Mouse (Mus musculus) liver (tissue): ENCODE data around the gene Spats2.
"Not testable (repeated sequence)": the region's sequence is repeated elsewhere in the genome, so short reads cannot be mapped to it uniquely, and the experiment has no call there.

ENCODE experiments used
- DNase-seq: peaks from one replicate; pipeline ENCODE4 v3.0.0-alpha.2; 2020; ENCODE audit warnings: mixed read lengths

Spats2 gene

GRCm38 (mm10) chr15:99151324-99151723 lies 25.6 kb downstream of the Spats2 start:
- no peak for DNase-seq

DNA sequence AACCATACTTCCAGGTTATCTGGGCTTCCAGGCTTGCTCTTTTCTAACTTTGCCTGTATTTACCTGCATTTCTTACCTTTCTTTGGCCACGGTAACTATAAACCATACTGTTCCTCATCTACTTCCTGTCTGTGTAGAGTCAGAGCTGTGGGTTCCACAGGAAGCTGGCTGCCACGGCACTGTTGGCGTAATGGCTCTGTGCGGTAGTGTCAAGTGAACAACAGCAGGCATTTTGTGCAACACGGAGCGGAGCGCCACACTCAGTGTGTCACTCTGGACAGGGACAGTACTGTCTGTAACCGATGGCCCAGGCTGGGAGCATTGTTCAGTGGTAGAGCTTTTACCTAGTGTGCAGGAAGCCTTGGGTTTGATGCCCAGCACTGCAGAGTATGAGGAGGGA lies 27.8 kb downstream of the Spats2 start:
- no peak for DNase-seq

GRCm38 (mm10) chr15:99154515-99154914 lies 28.8 kb downstream of the Spats2 start:
- DNase-seq, result not testable (repeated sequence)

- no peak for DNase-seq
Measured at GRCm38 (mm10) chr15:99163512-99164365, 38.0 kb downstream of the Spats2 start.

DNA sequence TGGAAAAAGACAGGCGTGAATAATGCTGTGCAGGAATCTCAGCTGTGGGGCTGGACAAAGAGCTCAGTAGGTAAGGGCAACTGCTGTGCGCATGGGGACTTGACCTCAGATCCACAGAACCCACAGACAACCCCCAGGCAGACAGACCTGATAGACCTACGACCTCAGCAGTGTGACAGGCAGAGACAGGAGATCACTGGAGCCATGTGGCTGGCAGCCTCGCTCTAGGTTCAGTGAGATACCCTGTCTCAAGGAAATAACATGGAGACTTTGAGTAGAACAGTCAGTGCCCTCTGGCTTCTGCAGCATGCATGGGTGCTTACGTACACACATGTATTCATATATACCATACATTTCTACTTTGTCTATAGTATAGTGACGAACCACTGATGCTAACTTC lies 46.4 kb downstream of the Spats2 start:
- no peak for DNase-seq

DNA sequence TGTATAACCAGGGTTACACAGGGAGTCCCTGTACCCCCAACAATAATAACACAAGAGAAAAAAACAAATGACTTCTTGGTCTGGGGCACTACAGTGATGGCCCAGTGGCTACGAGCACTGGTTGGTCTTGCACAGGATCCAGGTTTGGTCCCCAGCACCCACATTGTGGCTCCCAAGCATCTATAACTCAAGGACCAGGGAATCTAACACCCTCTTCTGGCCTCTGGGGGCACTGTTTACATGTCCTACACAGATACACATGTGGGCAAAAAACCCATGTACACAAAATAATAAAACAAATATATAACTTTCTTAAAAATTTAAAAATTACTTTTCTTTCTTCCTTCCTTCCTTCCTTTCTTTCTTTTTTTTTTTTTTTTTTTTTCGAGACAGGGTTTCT lies 53.9 kb downstream of the Spats2 start:
- DNase-seq, result no peak

DNA sequence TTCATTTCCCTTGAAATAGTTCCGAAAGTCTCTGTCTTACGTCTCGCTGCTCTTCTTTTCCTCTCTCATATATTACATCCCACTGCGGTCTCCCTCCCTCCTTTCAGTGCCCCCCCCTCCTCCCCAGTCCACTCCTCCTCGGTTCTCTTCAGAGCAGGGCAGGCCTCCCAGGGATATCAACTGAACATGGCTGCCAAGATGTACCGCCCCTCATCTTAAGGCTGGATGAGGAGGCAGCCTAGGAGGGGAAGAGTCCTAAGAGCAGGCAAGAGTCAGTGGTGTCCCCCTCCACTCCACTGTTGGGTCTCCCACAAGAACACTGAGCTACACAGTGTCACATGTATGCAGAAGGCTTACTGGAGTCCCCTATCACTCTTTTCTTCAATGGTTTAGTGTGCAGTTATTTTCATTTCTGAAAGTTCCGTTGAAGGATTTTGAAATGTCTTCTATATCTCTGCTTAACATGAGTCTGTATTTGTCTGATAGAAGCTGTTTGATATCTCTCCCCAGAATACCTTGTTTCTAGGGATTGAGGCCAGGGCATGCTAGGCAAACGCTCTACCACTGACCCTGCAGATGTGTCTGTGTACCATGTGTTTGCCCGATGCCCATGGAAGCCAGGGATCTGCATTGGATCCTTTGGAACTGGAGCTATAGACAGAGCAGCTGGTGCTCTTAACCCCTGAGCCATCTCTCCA lies 58.6 kb downstream of the Spats2 start:
- DNase-seq, result no peak

DNA sequence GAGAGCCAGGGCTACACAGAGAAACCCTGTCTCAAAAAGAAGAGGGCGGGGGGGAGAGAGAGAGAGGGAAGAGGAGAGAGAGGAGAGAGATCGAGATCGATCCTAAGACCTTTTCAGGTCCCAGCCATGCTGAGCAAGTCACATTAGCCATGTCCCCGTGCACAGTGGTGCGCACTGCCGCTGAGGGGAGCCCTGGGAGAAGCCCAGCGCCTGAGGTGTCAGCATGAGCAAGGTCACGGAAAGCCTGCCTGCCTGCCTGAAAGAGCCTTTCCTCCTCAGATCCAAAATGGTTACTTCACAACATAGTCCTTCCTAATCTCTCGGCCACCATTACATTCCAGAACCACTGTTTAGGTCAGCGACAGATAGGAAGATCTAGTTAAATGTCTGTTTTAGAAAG lies 68.6 kb downstream of the Spats2 start:
- no peak for DNase-seq

DNA sequence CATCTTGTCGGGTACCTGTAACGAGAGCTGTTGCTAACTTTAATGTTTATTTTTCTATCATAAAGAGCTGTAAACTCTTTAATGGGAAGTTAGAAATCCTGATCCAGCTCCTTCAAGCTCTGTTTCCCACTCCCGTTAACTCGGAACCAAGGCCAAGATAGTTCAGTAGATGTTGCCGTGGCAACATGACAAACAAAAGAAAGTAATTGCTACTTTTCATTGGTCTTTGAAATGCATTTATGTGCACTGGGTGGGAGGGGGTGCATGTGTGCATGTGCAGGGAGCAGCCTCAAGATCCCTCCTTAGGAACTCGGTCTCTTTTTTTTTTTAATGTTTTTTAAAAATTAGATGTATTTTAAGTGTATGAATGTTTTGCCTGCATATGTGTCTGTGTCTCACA lies 69.3 kb downstream of the Spats2 start:
- DNase-seq, result no peak

DNA sequence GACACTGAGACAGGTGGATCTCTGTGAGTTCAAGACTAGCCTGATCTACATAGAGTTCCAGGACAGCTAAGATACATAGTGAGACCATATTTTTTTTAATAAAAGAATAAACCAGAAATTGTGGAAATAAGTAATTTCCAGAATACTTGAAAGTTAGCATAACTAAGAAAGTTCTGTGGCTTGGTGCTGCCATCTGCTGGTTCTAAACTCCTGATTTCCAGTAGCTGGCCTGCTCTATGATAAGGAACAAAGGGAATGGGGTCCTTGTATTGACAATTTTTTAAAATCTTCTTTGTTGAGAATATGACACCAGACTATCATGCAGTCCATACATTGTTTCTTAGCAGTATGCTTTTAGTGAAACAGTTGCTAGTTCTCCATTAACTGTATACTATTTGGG lies 73.0 kb downstream of the Spats2 start:
- DNase-seq, result no peak

DNA sequence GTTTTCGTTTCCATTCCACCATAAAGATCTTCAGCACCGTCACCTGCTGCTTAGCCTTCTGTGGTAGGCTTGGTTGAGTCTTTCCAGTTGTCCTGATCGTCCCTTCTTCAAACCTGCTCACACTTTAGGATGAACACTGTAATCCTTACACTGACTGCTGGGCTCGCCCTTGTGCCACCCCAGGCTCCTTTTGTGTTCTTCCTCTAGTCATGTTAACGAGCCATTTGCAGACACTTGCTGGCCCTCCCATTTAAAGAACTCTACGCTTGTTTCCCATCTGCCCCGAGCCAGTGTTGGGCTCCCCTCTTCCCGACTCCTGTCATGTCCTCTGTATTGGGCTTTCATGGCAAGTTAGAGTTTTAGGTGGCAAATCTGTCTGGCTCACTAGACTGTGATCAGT lies 80.2 kb downstream of the Spats2 start:
- no peak for DNase-seq

GRCm38 (mm10) chr15:99213183-99213582 lies 87.5 kb downstream of the Spats2 start:
- no peak for DNase-seq

DNA sequence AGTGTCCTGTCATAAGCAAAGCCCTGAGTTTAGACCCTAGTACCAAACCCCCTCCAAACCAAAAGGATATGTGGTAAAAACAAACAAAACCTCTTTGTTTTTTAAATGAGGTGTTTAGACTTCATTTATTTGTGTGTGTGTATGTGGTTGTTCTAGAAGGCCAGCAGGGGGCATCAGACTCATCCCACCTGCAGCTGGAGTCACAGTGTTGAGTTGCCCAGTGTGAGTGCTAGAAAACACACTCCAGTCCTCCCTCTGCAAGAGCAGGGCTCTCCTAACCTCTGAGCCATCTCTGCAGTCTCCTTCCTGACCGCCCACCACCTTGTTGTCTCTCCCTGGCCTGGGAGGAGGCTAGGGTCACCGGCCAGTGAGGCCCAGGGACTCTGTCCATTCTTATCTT lies 89.2 kb downstream of the Spats2 start:
- DNase-seq, result peak; percentile 35

- peak; percentile 77 for DNase-seq
Measured at GRCm38 (mm10) chr15:99215741-99216463, 90.2 kb downstream of the Spats2 start.

DNA sequence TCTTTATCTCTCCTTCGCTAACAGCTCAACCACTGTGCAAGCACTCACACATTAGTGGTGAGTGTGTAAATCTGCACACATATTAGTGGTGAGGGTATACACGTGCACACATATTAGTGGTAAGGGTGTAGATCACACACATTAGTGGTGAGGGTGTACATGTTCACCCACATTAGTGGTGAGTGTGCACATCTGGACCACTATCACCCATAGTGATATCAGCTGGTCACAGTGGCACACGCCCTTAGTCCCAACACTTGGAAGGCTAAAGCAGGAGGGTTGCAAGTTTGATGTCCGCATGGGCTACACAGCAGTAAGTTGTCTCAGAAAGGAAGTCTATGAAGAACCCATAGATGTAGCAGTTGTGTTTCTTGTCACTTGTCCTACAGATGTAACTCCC lies 91.9 kb downstream of the Spats2 start:
- no peak for DNase-seq

- no peak for DNase-seq
Measured at GRCm38 (mm10) chr15:99221315-99221952, 95.7 kb downstream of the Spats2 start.

GRCm38 (mm10) chr15:99222794-99223584 lies 97.3 kb downstream of the Spats2 start:
- no peak for DNase-seq

DNA sequence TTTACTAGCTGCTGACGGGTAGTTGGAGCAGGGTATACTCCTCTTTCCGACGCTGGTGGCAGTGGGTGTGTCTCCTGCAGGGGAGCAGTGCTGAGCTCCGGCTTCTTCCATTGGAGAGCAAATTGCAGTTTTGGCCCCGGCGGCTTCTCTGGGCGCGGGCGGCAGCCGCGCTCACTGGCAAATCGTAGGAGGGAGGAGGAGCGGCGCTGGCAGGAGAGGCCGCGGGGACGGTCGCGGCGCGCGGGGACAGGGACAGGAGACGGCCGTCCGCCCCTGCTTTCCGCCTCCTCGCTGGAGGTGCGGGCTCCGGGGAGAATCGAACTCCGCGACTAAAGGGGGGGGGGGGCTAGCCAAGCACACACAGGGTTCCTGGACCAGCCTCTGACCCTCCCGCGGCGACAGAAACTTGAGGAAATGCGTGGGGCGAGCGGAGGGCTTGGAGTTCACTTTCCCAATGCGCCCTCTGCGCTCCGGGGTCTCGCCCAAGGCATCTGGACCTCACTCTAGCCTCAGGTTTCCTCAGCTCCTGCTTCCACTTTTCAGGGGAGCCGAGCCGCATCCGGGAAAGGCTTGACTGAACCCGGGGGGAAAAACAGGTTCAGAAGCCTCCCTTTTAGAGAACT lies 98.0 kb downstream of the Spats2 start:
- peak; percentile 43 for DNase-seq

DNA sequence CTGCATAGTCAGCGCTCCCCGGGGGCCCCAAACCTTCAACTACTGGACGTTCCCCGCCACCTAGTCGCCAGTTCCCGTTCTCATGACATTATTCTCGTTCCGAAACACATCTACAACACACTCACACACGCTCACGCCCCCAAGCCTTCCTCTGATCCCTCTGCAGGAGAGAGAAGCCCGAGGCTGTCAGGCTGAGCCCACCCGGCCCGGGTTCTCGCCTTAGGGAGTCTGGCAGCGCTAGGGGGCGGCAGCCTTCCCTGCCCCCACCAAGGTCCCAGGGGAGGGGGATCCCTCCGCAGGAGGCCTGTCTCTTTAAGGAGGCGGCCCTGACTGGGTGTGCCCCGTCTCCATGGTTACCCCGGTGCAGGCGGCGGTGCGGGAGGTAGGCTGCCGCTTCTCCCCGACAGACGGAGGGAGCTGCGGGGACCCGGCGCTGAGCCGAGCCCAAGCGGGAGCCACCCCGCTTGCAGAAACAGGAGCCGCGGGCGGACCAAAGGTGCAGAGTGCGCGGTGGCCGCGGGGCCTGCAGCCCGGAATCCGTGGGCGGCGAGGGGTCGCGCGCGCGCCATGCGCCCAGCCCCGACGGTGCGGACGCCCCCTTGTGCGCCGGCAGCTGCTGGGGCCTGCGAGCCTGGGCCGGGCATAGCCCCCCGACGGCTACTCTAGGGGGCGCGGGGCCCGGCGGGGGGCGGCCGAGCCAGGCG lies 98.6 kb downstream of the Spats2 start, which contains the start of gene Kcnh3:
Gene Kcnh3 (plus strand): TSS at position 654 of the 704 bp plus-strand sequence.
- peak; percentile 53 for DNase-seq

DNA sequence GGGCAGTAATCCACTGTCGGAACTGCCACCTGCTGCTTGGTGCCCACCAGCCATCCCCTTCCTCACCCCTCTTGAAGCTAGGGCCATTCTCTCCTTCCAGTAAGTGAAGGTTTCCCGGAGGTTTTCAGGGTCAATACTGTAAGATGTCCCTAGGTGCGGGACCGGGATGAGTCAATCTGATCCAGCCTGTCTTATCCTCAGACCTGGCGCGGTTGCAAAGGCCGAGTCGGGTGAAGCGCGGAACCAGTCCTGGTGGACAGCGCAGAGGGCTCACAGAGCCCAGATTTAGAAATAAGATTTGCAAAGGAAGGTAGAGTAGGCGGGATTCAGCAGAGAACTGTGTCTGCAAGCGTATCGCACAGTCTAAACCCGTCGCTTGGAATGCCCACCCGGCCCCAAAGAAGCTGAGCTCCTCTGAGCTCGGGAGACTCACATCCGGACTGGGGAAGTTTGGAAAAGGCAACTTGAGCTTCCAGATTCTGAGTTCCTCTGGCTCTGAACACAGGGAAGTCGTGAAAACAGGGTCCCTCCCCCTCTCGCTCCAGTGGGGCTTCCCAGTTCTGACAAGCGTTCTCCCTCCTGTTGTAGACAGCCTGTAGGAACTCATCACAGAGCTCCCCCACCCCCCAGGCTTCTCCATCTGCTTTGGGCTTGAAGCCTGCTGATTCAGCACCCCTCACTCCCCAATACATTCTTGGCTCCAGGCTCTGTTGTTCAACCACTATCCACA lies 99.5 kb downstream of the Spats2 start:
- no peak for DNase-seq
